Mouse (Mus musculus) T-cell, adult 2 months (primary cell): ENCODE measurements around the gene Smim8.
A peak's percentile ranks its signal among the peaks of the same experiment; 100 is the strongest.
"Not testable (repeated sequence)": the region's sequence is repeated elsewhere in the genome, so short reads cannot be mapped to it uniquely, and the experiment has no call there.

Experiments
- DNase-seq: peaks from one replicate; pipeline ENCODE4 v3.0.0; 2022; ENCODE audit warnings: low spot score

The Smim8 gene

GRCm38 (mm10) chr4:34777677-34778527, at the start of gene Smim8:
Smim8 (minus strand) TSS chr4:34778423.
- peak; percentile 87 for DNase-seq

GRCm38 (mm10) chr4:34823901-34824300, 45.7 kb upstream of the Smim8 start:
- no peak for DNase-seq

- DNase-seq = no peak
Observed at GRCm38 (mm10) chr4:34819904-34820303, 41.7 kb upstream of the Smim8 start.

GRCm38 (mm10) chr4:34801166-34802034, 23.2 kb upstream of the Smim8 start:
- no peak for DNase-seq

GRCm38 (mm10) chr4:34798005-34798404, 19.8 kb upstream of the Smim8 start:
- DNase-seq = no peak

GRCm38 (mm10) chr4:34797294-34797983, 19.2 kb upstream of the Smim8 start:
- no peak for DNase-seq

- DNase-seq = no peak
Observed at GRCm38 (mm10) chr4:34796294-34796693, 18.1 kb upstream of the Smim8 start.

- no peak for DNase-seq
Observed at GRCm38 (mm10) chr4:34786476-34786875, 8.3 kb upstream of the Smim8 start.

- no peak for DNase-seq
Observed at GRCm38 (mm10) chr4:34785646-34786045, 7.4 kb upstream of the Smim8 start.

- DNase-seq = no peak
Observed at GRCm38 (mm10) chr4:34784865-34785264, 6.6 kb upstream of the Smim8 start.

GRCm38 (mm10) chr4:34782730-34783129, 4.5 kb upstream of the Smim8 start:
- peak; percentile 27 for DNase-seq

GRCm38 (mm10) chr4:34771652-34772371, 6.4 kb downstream of the Smim8 start:
- DNase-seq = no peak

- DNase-seq = no peak
Observed at GRCm38 (mm10) chr4:34756163-34756562, 22.1 kb downstream of the Smim8 start, which contains the start of gene Gm136. Gm136 (minus strand) TSS chr4:34756263.

GRCm38 (mm10) chr4:34749236-34749635, 29.0 kb downstream of the Smim8 start:
- no peak for DNase-seq

- DNase-seq = no peak
Observed at GRCm38 (mm10) chr4:34734461-34734860, 43.8 kb downstream of the Smim8 start.

GRCm38 (mm10) chr4:34733415-34733814, 44.8 kb downstream of the Smim8 start:
- not testable (repeated sequence) for DNase-seq

GRCm38 (mm10) chr4:34729851-34730341, 48.3 kb downstream of the Smim8 start, which contains the start of gene Cfap206:
Cfap206 (minus strand) TSS chr4:34730206.
- no peak for DNase-seq

GRCm38 (mm10) chr4:34725710-34726109, 52.5 kb downstream of the Smim8 start:
- DNase-seq = not testable (repeated sequence)

GRCm38 (mm10) chr4:34724306-34724705, 53.9 kb downstream of the Smim8 start:
- DNase-seq = no peak

- DNase-seq = no peak
Observed at GRCm38 (mm10) chr4:34723186-34723585, 55.0 kb downstream of the Smim8 start.
